Mouse (Mus musculus): ENCODE measurements at regions not wholly inside any gene's neighbourhood (a gene's known extent, or its start where the extent isn't known, plus 50 kb on each side); places are given as distances from the start of the nearest gene placed in this dataset.
A peak's percentile ranks its signal among the peaks of the same experiment; 100 is the strongest.

DNA sequence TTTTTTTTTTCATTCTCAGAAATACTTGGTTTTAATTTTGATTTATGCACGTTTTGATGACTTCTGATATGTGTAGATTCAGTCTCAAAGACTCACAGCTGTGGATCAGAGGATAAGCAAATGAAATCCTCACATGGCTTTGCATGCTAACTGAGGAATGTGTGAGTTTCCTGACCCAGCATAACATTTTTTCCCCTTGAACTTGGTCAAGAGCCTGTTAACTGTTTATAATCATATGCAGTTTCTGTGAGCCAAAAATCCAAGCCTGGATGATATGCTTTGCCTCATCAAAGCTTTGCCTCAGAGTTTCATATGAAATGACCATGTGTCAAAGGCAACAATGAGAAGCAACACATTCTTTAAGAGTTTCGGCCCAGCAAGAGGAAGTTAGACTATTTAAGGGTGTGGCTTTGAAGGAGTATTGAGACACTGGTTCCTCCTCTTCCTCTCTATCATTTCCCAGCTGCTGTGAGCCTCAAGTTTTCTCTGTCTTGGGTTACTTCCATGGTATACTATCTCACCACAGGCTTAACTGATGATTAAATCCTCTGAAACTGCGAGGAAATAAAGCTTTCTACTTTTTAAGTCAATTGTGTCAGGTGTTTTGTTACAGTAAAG lies 117.9 kb downstream of the Snx18 start:
- WGBS, result 63% methylated on average over 3 of the region's 3 CpGs
- Histone ChIP-seq H3K4me2 (replicated peaks) (no peak overlapping the region), H3K9me3 (no peaks in the 10 kb centered on the region), H3K27me3 (replicated peaks) (no peaks in the 10 kb centered on the region), H3K4me3 (replicated peaks) (no peak overlapping the region), H3K4me1 (replicated peaks) (peaks cover 2% of the 10 kb centered on the region; the same call in 1 of the 2 replicates), H3K27ac (0 out of 2 replicates have a peak overlapping the region, but pooled peaks have one; percentile 28), H3K9ac (no peak overlapping the region), H3K36me3 (no peaks in the 10 kb centered on the region)
- ATAC-seq, result 0 out of 2 replicates have a peak, but pooled peaks have one; percentile 4

DNA sequence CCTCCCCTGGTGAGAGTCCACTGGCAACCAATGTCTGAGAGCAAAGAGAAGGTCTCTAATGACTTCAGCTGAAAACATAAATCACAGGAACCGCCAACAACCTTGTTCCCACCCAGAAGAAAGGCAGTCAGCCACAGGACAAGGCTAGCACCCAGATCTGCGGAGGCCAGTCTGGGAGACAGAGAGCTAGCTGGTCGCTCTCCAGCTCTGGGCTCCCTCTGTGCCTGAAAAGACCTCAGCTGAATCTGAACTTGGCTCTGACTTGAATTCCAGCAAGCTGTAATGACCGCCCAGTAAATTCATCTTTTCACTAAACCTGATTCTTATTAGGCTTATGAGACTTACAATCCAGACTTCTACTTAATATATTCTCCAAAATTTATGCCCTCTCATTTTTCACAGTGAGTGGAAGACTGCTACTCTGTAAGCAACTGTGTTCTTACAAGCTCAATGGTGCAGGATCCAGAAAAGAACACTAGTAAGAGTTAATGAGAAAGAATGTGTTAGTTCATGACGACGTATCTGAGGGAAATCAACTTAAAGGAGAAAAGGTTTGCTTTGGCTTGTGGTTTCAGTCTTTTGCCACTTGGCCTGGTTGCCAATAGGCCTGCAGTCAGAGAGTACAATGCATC lies 119.2 kb downstream of the Snx18 start:
- H3K4me1 ChIP-seq (replicated peaks), result peaks cover 2% of the 10 kb centered on the region; the same call in 1 of the 2 replicates
- H3K27me3 ChIP-seq (replicated peaks), result no peaks in the 10 kb centered on the region
- no peak overlapping the region for H3K4me2 ChIP-seq (replicated peaks)
- H3K36me3 ChIP-seq, result no peaks in the 10 kb centered on the region
- no peak overlapping the region for H3K9ac ChIP-seq
- H3K4me3 ChIP-seq (replicated peaks), result no peak overlapping the region
- H3K27ac ChIP-seq, result no peak overlapping the region
- ATAC-seq, result no peak
- no peaks in the 10 kb centered on the region for H3K9me3 ChIP-seq
- WGBS, result 76% methylated on average over 6 of the region's 6 CpGs

DNA sequence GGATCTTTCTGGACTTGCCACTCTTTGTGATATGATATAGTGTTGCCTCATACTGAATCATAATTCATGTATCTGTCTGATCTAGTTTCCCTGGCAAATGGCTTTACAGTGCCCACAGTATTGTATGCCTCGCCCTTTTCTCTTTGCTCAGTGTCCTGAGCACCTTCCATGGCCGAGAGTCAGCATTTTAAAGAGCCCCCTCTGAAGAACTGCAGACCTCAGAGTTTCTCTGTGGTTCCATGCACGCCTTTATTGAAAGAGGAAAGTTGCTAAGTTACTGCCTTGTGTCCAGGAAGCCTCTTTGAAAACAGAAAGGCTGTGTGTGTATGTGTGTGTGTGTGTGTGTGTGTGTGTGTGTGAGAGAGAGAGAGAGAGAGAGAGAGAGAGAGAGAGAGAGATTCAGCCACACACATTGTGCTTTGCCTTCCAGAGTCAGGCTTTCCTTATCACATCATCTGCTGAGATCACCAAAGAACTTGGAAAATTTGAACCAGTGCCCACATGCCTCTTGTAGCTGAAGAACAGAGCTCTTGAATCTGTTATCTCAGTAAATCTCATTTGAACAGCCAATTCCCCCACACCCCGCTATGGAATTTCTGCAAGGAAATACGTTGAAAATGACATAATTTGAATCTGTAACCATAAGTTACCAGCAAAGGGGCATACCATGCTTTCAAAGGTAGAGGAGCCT lies 122.6 kb downstream of the Snx18 start:
- H3K4me2 ChIP-seq (replicated peaks), result no peak overlapping the region

DNA sequence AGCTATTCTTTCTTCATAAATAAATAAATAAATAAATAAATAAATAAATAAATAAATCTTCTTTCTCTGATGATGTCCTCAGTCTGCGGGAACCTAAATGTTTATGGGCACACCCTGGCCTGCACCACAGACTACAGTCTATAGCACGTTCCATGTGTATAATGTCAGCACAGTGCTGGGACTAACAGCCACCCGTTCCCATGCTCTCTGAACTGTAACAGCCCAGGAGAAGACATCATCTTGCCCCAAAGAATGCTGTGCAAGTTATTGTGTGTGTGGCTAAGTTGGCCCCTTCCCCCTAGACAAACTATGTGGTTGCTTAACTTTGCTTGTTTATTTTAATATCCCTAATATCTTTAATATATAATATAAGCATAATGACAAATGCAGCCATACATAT lies 123.2 kb downstream of the Snx18 start:
- Histone ChIP-seq H3K4me1 (replicated peaks) (peaks cover 2% of the 10 kb centered on the region; the same call in 1 of the 2 replicates), H3K4me3 (replicated peaks) (no peak overlapping the region), H3K4me2 (replicated peaks) (no peak overlapping the region), H3K27me3 (replicated peaks) (no peaks in the 10 kb centered on the region), H3K27ac (no peak overlapping the region), H3K9me3 (no peaks in the 10 kb centered on the region), H3K36me3 (no peaks in the 10 kb centered on the region), H3K9ac (no peak overlapping the region)
- WGBS, result 80% methylated on average over 3 of the region's 3 CpGs
- no peak for ATAC-seq

More for the DNA sequence above, 122.6 kb downstream of the Snx18 start:
- H3K9me3 ChIP-seq, result no peaks in the 10 kb centered on the region
- no peak overlapping the region for H3K4me3 ChIP-seq (replicated peaks)
- WGBS, result 48% methylated on average over 5 of the region's 5 CpGs
- H3K27me3 ChIP-seq (replicated peaks), result no peaks in the 10 kb centered on the region
- no peaks in the 10 kb centered on the region for H3K36me3 ChIP-seq
- no peak overlapping the region for H3K27ac ChIP-seq
- peak; percentile 34 for ATAC-seq
- no peak overlapping the region for H3K9ac ChIP-seq
- H3K4me1 ChIP-seq (replicated peaks), result peaks cover 2% of the 10 kb centered on the region; the same call in 1 of the 2 replicates

DNA sequence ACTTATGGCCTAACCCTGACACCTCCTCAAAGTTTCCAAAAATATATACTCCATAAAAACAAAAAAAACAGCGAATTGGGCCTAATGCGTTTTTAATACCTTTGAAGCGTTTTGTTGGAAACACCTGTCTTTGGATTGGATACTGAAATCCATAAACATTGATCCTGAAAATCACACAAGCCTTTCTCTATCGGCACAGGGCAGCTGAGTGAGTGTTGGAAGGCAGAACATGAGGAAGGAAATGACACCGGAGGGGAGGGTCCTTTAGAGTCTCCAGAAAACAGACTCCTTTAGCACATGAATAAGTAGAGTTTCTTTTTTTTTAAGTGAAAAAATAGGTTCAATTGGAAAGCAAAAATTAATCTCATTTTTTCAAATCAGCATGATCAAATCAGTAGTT lies 123.7 kb downstream of the Snx18 start:
- 80% methylated on average over 5 of the region's 5 CpGs for WGBS

DNA sequence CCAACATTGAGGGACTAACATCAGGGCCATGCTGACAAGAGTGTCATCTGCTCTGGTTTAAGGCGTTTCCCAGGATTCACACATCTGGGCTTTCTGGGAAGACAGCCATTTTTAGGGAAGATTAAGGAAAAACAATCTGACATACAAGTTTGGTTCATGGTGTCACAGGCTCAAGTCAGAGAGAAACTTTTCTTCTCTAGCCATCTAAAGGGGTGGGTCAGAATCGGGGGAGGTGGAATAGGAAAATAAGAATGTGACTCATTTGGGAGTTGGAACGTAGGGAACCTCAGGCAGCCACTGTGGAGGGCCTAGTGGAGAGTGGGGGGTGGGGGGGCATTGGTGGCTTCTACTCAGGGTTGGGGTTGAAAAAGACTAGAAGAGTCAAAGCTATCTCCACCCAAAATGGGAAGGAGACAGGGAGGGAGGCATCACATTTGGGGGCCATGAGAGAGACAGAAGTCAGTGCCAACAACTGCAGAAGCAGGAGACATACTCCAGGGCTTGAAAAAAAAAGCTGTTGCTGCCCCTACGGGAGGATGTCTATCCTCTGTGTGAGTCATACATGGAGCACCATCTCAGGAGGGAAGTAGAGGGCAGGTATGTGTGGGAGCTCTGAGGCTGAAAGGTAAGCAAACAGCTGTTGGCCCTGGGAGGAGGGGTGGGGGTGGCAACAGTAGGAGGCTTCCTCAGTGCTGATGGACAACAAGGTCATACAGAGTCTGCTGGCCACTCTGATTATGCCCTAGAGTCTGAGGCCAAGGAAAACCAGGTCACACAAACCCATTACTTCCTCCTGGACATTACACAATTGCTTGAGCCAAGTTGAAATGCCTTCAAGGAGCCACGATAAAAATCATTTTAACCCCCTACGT lies 128.2 kb downstream of the Snx18 start:
- no peaks in the 10 kb centered on the region for H3K27me3 ChIP-seq (replicated peaks)
- no peak overlapping the region for H3K4me2 ChIP-seq (replicated peaks)
- H3K9me3 ChIP-seq, result no peaks in the 10 kb centered on the region
- no peaks in the 10 kb centered on the region for H3K36me3 ChIP-seq
- no peak overlapping the region for H3K27ac ChIP-seq
- H3K4me3 ChIP-seq (replicated peaks), result no peak overlapping the region
- no peak overlapping the region for H3K9ac ChIP-seq
- ATAC-seq, result peak; percentile 17; the same call in 1 of the 2 replicates
- H3K4me1 ChIP-seq (replicated peaks), result no peaks in the 10 kb centered on the region
- 61% methylated on average over 6 of the region's 6 CpGs for WGBS

More for the DNA sequence above, 123.7 kb downstream of the Snx18 start:
- H3K4me2 ChIP-seq (replicated peaks), result no peak overlapping the region
- no peak overlapping the region for H3K4me3 ChIP-seq (replicated peaks)
- H3K36me3 ChIP-seq, result no peaks in the 10 kb centered on the region
- H3K9me3 ChIP-seq, result no peaks in the 10 kb centered on the region
- no peak overlapping the region for H3K9ac ChIP-seq
- H3K27ac ChIP-seq, result no peak overlapping the region
- ATAC-seq, result no peak
- no peaks in the 10 kb centered on the region for H3K27me3 ChIP-seq (replicated peaks)
- H3K4me1 ChIP-seq (replicated peaks), result peaks cover 2% of the 10 kb centered on the region; the same call in 1 of the 2 replicates

DNA sequence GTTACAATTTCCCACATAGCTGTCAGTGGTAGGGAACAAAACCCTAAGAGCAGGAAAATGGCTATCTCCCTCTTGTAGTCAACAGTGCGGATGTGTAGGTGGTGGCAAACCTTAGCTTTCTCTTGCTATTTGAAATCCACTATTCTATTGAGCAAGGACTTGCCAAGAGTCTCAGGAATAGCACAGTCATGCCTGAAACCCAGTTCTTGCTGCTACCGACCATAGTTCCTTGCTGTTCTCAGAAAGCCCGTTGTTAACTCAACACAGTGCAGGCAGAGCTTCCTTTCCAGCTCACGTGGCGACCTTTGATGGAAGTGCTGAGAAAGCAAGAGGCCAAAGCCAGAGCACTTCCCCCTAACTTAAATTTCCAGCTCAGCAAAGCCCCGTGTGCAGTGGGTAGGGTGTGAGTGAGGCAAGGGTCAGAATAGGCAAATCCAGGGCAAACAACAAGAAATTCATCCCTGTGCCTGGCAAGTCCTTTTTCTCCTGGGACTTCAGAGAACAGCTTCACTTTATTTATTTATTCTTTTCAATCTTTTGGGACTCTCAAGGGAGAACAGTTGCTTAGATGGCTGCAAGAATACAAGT lies 131.9 kb downstream of the Snx18 start:
- H3K4me2 ChIP-seq (replicated peaks), result no peak overlapping the region
- no peaks in the 10 kb centered on the region for H3K36me3 ChIP-seq

DNA sequence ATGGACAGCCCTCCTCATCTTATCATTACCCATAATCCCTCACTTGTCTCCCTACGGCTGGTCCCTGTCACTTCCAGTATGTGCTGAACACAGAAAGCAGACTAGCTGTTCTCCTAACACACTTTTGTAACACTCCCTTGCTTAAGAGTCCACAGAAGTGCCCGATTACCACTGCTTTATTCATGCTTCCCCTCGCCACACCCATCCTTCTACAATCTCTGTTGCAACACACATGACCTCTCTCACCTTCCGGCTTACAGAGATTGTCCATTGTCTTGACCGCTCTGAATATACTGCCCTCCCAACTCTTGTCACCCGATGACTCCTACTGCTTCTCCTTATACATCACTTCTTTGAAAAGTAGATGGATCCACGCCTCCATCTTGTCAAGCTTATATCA lies 132.9 kb downstream of the Snx18 start:
- Histone ChIP-seq H3K4me2 (replicated peaks) (no peak overlapping the region), H3K27ac (no peak overlapping the region), H3K9ac (no peak overlapping the region), H3K36me3 (no peaks in the 10 kb centered on the region), H3K4me1 (replicated peaks) (no peaks in the 10 kb centered on the region), H3K4me3 (replicated peaks) (no peak overlapping the region), H3K27me3 (replicated peaks) (no peaks in the 10 kb centered on the region), H3K9me3 (no peaks in the 10 kb centered on the region)
- 88% methylated on average over 7 of the region's 7 CpGs for WGBS
- no peak for ATAC-seq

More for the DNA sequence above, 131.9 kb downstream of the Snx18 start:
- no peak for ATAC-seq
- Histone ChIP-seq H3K4me1 (replicated peaks) (no peaks in the 10 kb centered on the region), H3K27me3 (replicated peaks) (no peaks in the 10 kb centered on the region), H3K27ac (no peak overlapping the region), H3K4me3 (replicated peaks) (no peak overlapping the region), H3K9me3 (no peaks in the 10 kb centered on the region), H3K9ac (no peak overlapping the region)
- 74% methylated on average over 6 of the region's 6 CpGs for WGBS

DNA sequence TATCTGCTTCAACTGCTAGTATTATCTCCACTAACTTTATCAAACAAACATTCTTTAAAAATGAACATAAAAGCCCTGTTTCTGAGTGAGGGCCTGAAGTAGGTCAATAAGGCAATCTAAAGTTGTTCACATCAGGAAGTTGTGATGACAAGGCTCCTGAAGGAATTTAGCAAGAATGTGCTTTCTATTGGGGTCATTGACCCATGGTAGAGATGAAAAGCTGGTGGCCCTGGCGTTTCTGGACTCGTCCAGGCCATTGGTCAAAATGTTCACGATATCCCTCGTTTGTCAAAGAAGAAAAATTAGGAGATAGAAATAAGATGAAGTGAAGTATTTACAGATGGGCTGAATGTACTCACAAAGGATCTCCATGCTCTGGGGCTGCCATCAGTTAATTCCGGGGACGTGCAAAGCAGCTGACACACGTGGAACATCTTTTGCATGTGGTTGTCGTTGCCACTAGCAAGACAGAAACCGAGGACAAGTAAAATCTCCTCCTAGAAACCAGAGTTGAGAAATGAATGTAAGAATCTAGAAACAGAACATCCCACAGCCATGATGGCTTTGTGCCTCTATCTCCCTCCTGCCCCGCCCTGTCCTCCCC lies 134.1 kb downstream of the Snx18 start:
- no peak overlapping the region for H3K27ac ChIP-seq
- H3K4me2 ChIP-seq (replicated peaks), result no peak overlapping the region
- no peaks in the 10 kb centered on the region for H3K27me3 ChIP-seq (replicated peaks)
- no peaks in the 10 kb centered on the region for H3K9me3 ChIP-seq
- no peak for ATAC-seq
- H3K4me3 ChIP-seq (replicated peaks), result no peak overlapping the region
- H3K4me1 ChIP-seq (replicated peaks), result no peaks in the 10 kb centered on the region
- no peaks in the 10 kb centered on the region for H3K36me3 ChIP-seq
- WGBS, result 64% methylated on average over 10 of the region's 10 CpGs
- no peak overlapping the region for H3K9ac ChIP-seq

DNA sequence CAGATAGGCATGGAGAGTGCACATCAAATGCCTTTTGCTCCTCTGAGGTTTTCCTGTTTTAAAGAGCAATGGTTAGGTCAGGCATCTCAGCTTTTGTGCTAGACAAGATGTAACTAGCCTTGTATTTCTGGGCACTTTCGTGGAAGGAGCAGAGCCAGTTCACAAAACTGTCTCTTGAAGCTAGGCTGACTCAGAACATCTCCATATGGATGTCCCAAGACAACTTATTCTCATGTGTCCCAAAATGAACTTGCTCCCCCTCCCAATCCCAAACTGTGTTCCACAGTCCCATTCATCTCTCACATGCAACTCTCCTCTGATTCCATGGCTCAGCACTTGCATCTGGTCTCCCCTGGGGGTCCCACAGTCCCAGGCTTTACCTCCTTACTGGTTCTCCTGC lies 135.5 kb downstream of the Snx18 start:
- Histone ChIP-seq H3K4me1 (replicated peaks) (no peaks in the 10 kb centered on the region), H3K9ac (no peak overlapping the region), H3K36me3 (no peaks in the 10 kb centered on the region), H3K4me2 (replicated peaks) (no peak overlapping the region), H3K4me3 (replicated peaks) (no peak overlapping the region), H3K27me3 (replicated peaks) (no peaks in the 10 kb centered on the region), H3K9me3 (no peaks in the 10 kb centered on the region), H3K27ac (no peak overlapping the region)
- ATAC-seq, result no peak
- WGBS, result 75% methylated on average over 1 of the region's 1 CpGs

DNA sequence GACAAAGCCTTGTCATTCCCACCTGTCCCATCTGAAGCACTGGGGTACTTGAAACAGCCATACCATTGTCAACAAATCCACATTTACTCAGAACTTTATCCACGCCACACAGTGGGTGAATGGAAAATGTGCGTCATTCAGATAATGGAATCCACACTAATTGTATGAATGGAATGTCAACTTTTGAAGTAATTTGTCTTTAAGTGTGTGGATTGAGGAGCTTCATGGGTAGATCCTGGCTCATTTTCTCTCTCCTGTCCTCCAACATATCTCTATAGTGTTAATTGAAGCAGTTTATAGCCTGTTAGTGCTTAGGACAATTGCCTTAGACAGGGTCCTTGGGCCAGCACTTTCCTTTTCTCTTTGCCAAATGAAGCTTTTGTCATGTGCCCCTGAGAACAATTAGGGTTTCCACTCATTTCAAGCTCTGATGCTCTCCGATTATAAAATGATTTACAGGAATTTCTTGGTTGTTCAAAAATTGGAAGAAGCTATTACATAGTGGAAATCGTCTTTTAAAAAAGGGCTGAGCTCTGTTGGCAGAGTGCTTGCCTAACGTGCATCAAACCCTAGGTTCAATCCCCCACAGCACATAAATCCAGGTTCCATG lies 140.4 kb downstream of the Snx18 start:
- Histone ChIP-seq H3K9ac (no peak overlapping the region), H3K27me3 (replicated peaks) (no peaks in the 10 kb centered on the region), H3K27ac (no peak overlapping the region), H3K36me3 (no peaks in the 10 kb centered on the region), H3K4me2 (replicated peaks) (no peak overlapping the region), H3K4me3 (replicated peaks) (no peak overlapping the region), H3K4me1 (replicated peaks) (no peaks in the 10 kb centered on the region), H3K9me3 (no peaks in the 10 kb centered on the region)
- WGBS, result 78% methylated on average over 5 of the region's 5 CpGs
- no peak for ATAC-seq

Data from intestine, embryonic 15.5 days (tissue).